Mouse (Mus musculus) heart, postnatal 25 days (tissue): ENCODE measurements around the gene Cntnap2. TPM values are rescaled to one million over a fixed set of nuclear protein-coding genes. Genes with fewer than 3 reads are reported as not detected.
"Not testable (repeated sequence)": the region's sequence is repeated elsewhere in the genome, so short reads cannot be mapped to it uniquely, and the experiment has no call there.

Source experiments
- DNase-seq: peaks from one replicate; pipeline ENCODE4 v3.0.0; 2022; ENCODE audit warnings: low spot score
- intact Hi-C: fragments of 180-260 bp; cut with DNase I; formaldehyde crosslinking; loops from one replicate; pipeline ENCODE4 v1.15.1; 2025
- total RNA-seq, 2 experiments: library from RNA; stranded (reverse); gene quantifications; 2 replicates each; pipeline ENCODE4 v1.2.3; 2021

The Cntnap2 gene
- total RNA-seq, 2 experiments from 2014 or later = not detected

- intact Hi-C loops, DNase-seq: not testable (repeated sequence)
Measured at GRCm38 (mm10) chr6:46537586-46537985, 1478.4 kb downstream of the Cntnap2 start.

DNA sequence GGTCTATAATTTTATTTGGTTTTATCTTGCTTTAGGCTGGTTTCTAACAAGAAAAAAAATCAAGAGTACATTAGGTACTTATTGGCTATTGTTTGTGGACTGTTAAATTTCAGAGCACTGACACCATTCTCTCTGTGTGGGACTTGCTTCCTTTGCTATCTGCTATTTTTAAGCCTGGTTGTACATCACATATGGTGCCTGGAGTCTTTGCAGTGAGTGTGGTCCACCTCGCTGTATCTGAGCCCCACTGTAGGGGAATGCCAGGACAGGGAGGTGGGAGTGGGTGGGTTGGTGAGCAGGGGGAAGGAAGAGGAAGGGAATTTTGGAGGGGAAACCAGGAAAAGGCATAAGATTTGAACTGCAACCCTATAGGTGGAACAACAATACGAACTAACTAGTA is 1504.3 kb downstream of the Cntnap2 start:
- intact Hi-C loops = no loop called here
- DNase-seq = no peak

DNA sequence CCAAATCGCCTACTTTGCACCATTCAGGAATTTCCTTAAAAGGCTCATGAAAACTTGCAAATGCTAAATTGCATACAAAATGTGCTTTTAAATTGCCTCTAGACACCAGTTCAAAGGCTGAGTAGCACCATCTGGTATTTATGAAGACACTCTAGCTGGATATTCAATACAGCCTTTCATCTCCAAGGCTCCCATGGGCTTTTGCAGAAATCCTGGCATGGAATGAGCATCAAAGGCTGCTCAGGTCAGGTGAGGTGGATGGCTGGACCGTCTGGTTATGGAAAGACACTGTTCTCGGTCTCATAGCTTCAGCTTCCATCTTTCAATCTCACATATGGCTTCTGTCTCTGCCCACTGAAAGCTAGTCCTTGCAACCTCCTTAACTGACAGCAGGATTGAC is 1515.9 kb downstream of the Cntnap2 start:
- DNase-seq = no peak
- intact Hi-C loops = no loop called here

DNA sequence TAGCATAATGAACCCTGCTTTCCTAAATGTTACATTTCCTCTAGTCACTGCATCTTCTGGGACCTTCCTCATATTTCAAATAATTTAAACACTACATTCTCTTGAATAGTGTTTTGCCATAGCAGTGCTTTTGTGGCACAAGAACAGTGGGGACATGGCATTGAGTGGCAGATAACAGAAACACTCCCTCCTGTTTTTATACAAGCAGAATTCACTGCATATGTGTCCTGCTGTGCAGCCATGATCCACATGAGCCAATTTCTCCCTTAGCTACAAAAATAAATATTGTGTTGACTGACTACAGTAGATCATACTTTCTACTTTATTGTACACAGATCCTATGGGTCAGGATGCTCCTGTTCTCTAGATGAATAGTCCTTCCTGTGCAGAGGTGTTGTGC is 1553.2 kb downstream of the Cntnap2 start:
- DNase-seq = no peak
- intact Hi-C loops = no loop called here

GRCm38 (mm10) chr6:46612872-46613271 is 1553.7 kb downstream of the Cntnap2 start:
- intact Hi-C loops = no loop called here
- no peak for DNase-seq

GRCm38 (mm10) chr6:46669018-46669417 is 1609.9 kb downstream of the Cntnap2 start:
- DNase-seq = no peak
- intact Hi-C loops = no loop called here

- DNase-seq = no peak
- intact Hi-C loops = no loop called here
Measured at GRCm38 (mm10) chr6:46675081-46675480, 1615.9 kb downstream of the Cntnap2 start.

- DNase-seq = no peak
- intact Hi-C loops = no loop called here
Measured at GRCm38 (mm10) chr6:46675621-46676020, 1616.5 kb downstream of the Cntnap2 start.

- DNase-seq = no peak
- intact Hi-C loops = no loop called here
Measured at GRCm38 (mm10) chr6:46696187-46696586, 1637.0 kb downstream of the Cntnap2 start.

DNA sequence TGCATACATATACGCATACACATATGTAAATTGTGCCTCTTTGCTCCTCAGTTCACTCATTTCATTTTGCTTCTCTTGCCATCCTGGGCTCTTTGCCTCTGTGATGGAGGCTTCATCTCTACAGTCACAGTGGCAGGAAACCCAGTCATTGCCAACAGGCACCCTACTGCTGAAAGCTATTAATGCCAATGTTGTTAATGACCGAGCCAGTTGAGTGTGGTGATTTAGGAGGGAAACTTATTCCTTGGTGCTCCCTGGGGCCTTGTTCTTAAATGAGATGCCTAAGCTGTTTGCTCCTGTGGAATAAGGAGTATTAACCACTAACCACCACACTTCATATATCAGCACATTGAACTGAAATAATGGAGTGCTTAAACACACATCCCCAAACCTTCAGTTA is 1640.2 kb downstream of the Cntnap2 start:
- no peak for DNase-seq
- intact Hi-C loops = no loop called here

- DNase-seq = no peak
Measured at GRCm38 (mm10) chr6:46704293-46705170, 1645.4 kb downstream of the Cntnap2 start.

DNA sequence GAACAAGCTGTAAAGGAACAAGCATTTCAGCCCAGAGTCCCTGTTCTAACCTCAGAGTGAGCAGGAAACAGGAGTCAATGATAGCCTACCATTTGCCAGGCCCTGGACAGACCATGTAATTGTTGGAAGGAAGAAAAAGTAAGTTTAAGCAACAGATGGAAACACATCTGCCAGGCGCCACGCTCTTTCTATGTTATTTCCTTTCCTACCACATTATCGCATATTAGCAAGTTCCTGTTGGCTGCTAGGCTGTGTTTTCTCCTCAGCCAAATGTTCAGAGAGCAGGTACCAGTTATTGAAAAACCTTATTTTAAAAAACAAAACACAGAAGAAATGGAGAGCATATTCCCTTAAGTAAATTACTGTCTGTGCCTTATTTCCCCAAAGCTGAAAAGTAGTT is 1646.8 kb downstream of the Cntnap2 start:
- DNase-seq = no peak
- intact Hi-C loops = no loop called here

More at GRCm38 (mm10) chr6:46704293-46705170, 1645.4 kb downstream of the Cntnap2 start:
- intact Hi-C loops = no loop called here

DNA sequence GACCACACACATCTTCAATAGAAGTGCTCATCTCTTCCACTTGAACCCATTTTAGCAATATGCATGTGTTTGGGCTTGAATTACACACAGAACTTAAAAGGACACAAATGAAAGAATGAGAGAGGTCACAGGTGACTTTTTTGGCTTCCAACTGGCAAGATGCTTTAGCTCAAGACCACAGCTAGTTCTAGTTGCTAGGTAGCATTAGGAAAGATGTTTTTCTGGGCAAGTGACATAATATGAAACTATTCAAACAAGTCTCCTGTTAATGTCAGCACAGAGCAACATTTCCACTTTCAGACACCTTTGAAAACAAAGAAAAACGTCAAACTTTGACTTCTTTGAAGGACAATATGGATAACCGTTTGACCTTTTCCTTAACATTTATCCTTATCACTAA is 1657.4 kb downstream of the Cntnap2 start:
- intact Hi-C loops = no loop called here
- no peak for DNase-seq

- no peak for DNase-seq
- intact Hi-C loops = no loop called here
Measured at GRCm38 (mm10) chr6:46733794-46734193, 1674.6 kb downstream of the Cntnap2 start.

- intact Hi-C loops = no loop called here
- DNase-seq = no peak
Measured at GRCm38 (mm10) chr6:46748448-46748847, 1689.3 kb downstream of the Cntnap2 start.

DNA sequence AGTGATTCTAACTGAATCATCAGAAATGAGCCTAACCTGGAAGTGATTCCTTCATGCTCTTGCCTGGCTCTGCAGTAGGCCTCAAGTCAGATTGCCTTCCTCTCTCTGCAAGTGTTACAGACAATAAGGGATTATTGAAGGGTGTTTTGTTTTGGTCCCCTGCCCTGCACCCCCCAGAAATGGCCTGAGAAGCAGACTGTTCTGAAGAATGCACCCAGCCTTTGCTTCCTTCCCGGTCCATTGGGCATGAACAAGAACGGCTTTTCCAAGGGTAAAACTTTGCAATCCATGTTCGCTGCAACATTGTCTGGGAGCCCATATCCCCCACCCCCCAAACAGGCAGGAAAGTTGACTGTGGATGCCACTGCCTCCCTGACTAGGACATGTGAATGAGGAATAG is 1704.3 kb downstream of the Cntnap2 start:
- DNase-seq = no peak
- intact Hi-C loops = no loop called here

DNA sequence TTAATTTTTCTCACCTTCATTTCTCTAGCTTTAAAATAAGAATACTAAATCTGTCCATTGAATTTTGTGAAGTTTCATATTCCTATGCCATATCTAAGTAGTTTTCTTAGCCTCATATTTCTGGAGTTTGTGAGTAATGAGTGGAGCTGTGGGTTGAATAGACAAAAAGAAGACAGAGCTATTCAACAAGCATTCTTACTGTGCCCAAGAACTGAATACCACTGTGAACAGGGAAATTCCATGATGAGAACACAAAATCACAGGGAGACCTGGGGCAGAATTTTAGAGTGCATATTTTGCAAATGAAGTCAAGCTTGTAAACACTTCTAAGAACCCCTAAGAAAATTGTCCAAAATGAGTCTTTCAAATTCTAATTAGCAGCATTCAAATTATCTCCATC is 1715.4 kb downstream of the Cntnap2 start:
- intact Hi-C loops = no loop called here
- DNase-seq = no peak

GRCm38 (mm10) chr6:46802264-46803110 is 1743.3 kb downstream of the Cntnap2 start:
- DNase-seq = no peak
- intact Hi-C loops = no loop called here

GRCm38 (mm10) chr6:46856635-46857034 is 1797.5 kb downstream of the Cntnap2 start:
- intact Hi-C loops = no loop called here
- DNase-seq = no peak

DNA sequence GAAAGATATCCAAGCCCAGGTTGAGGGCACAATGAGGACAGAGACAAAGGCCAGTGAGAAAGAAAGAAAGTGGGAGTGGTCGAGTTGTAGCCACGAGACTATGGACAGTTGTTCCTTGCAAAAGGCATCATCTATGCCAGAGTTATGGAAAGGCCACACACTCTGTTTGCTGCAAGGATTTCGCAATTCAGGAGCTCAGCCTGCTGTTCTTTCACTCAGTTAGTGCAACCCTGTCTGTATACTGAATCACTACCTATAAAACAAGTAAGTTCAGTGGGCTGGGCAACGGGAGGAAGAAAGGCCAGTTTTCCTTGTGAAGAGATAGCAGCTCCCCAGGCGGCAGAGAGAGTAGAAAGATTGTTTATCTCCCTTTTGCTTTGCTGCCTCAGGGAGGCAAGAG is 1801.9 kb downstream of the Cntnap2 start:
- intact Hi-C loops = no loop called here
- no peak for DNase-seq

GRCm38 (mm10) chr6:46866317-46866716 is 1807.2 kb downstream of the Cntnap2 start:
- DNase-seq = no peak
- intact Hi-C loops = no loop called here
